Mouse (Mus musculus) MEL (cell line): ENCODE data around the gene Pomp. TPM values are rescaled to one million over a fixed set of nuclear protein-coding genes. Genes with fewer than 3 reads are reported as not detected.

Experiments used
- DNase-seq: peaks from one replicate; pipeline ENCODE4 v3.0.0; 2011; ENCODE audit warnings: low read depth, low spot score
- H3K27ac ChIP-seq: 2 replicates; pipeline ENCODE4 v1.5.1; 2012; ENCODE audit warnings: low read depth, mild to moderate bottlenecking, control low read depth, low read length, moderate library complexity; ENCODE audit not compliant: control insufficient read depth
- H3K27me3 ChIP-seq, 2 experiments: fragments of 150-350 bp in 1 of 2; sonication (generic) in 1 of 2; 2 replicates each; pipeline ENCODE4 v1.6.1; 2012; ENCODE audit warnings: low read length in 2 of 2, mild to moderate bottlenecking in 2 of 2, improper control_type of control experiment in 1 of 2, moderate library complexity in 1 of 2; ENCODE audit not compliant: insufficient read depth in 2 of 2, control insufficient read depth in 1 of 2
- H3K36me3 ChIP-seq, 2 experiments: 2 replicates each; pipeline ENCODE4 v1.6.1; 2012 to 2014; ENCODE audit warnings: low read length in 2 of 2, improper control_type of control experiment in 1 of 2, inconsistent platforms in 1 of 2, mild to moderate bottlenecking in 1 of 2; ENCODE audit not compliant: insufficient read depth in 2 of 2, control insufficient read depth in 1 of 2
- H3K4me1 ChIP-seq, 2 experiments: fragments of 150-350 bp in 1 of 2; sonication (generic) in 1 of 2; 2 replicates each; pipeline ENCODE4 v1.6.1; 2012; ENCODE audit warnings: low read length in 2 of 2, improper control_type of control experiment in 1 of 2, mild to moderate bottlenecking in 1 of 2; ENCODE audit not compliant: insufficient read depth in 2 of 2, control insufficient read depth in 1 of 2
- H3K4me3 ChIP-seq, 2 experiments: fragments of 150-350 bp in 1 of 2; sonication (generic) in 1 of 2; 2 replicates each; pipeline ENCODE4 v1.5.1; 2012; ENCODE audit warnings: low read depth in 2 of 2, low read length in 2 of 2, mild to moderate bottlenecking in 2 of 2, moderate library complexity in 2 of 2, control low read depth in 1 of 2, improper control_type of control experiment in 1 of 2; ENCODE audit not compliant: control insufficient read depth in 1 of 2, insufficient read depth in 1 of 2
- H3K79me2 ChIP-seq: 2 replicates; pipeline ENCODE4 v1.6.1; 2012; ENCODE audit warnings: mild to moderate bottlenecking, low read length, moderate library complexity; ENCODE audit not compliant: control insufficient read depth, poor library complexity, insufficient read depth
- H3K9ac ChIP-seq: 2 replicates; pipeline ENCODE4 v1.6.1; 2012; ENCODE audit warnings: low read depth, mild to moderate bottlenecking, control low read depth, low read length, moderate library complexity; ENCODE audit not compliant: control insufficient read depth, poor library complexity, severe bottlenecking
- H3K9me3 ChIP-seq: fragments of 150-350 bp; sonication (generic); replicated peaks from 2 replicates; pipeline ENCODE4 v1.6.1; 2012; ENCODE audit warnings: mild to moderate bottlenecking, low read length, improper control_type of control experiment, moderate library complexity; ENCODE audit not compliant: insufficient read depth
- BHLHE40 ChIP-seq: IDR thresholded peaks from 2 replicates; pipeline ENCODE4 v1.6.1; 2012; ENCODE audit warnings: low read depth, mild to moderate bottlenecking, inconsistent platforms, low read length, improper control_type of control experiment, borderline replicate concordance
- CHD1 ChIP-seq: IDR thresholded peaks from 2 replicates; pipeline ENCODE4 v1.6.1; 2012; ENCODE audit warnings: low read depth, mild to moderate bottlenecking, inconsistent platforms, low read length, improper control_type of control experiment
- CHD2 ChIP-seq: IDR thresholded peaks from 2 replicates; pipeline ENCODE4 v1.6.1; 2011; ENCODE audit warnings: low read length, improper control_type of control experiment
- E2F4 ChIP-seq: IDR thresholded peaks from 2 replicates; pipeline ENCODE4 v1.6.1; 2011; ENCODE audit warnings: low read depth, low read length, improper control_type of control experiment, borderline replicate concordance
- EP300 ChIP-seq, 2 experiments: IDR thresholded peaks; 2 replicates each; pipeline ENCODE4 v1.6.1; 2011; ENCODE audit warnings: improper control_type of control experiment in 2 of 2, low read length in 2 of 2, low read depth in 1 of 2, mild to moderate bottlenecking in 1 of 2
- ETS1 ChIP-seq: IDR thresholded peaks from 2 replicates; pipeline ENCODE4 v1.6.1; 2012; ENCODE audit warnings: low read depth, mild to moderate bottlenecking, inconsistent platforms, low read length, improper control_type of control experiment, moderate library complexity
- HCFC1 ChIP-seq: IDR thresholded peaks from 2 replicates; pipeline ENCODE4 v1.6.1; 2012; ENCODE audit warnings: low read depth, mild to moderate bottlenecking, inconsistent platforms, low read length, improper control_type of control experiment, moderate library complexity
- JUND ChIP-seq: IDR thresholded peaks from 2 replicates; pipeline ENCODE4 v1.6.1; 2011; ENCODE audit warnings: low read depth, mild to moderate bottlenecking, improper control_type of control experiment, low read length
- KAT2A ChIP-seq: conservative IDR thresholded peaks from 2 replicates; pipeline ENCODE4 v1.6.1; 2012; ENCODE audit warnings: low read depth, low read length, improper control_type of control experiment, inconsistent platforms
- MAFK ChIP-seq: IDR thresholded peaks from 2 replicates; pipeline ENCODE4 v1.6.1; 2011; ENCODE audit warnings: low read depth, mild to moderate bottlenecking, low read length, improper control_type of control experiment, borderline replicate concordance
- MAZ ChIP-seq: IDR thresholded peaks from 2 replicates; pipeline ENCODE4 v1.6.1; 2012; ENCODE audit warnings: low read depth, mild to moderate bottlenecking, inconsistent platforms, low read length, improper control_type of control experiment
- MEF2A ChIP-seq: IDR thresholded peaks from 2 replicates; pipeline ENCODE4 v1.6.1; 2014; ENCODE audit warnings: low read depth, mild to moderate bottlenecking, inconsistent platforms, low read length, improper control_type of control experiment; ENCODE audit not compliant: poor library complexity, insufficient replicate concordance, severe bottlenecking; ENCODE audit errors: extremely low read depth
- MXI1 ChIP-seq: IDR thresholded peaks from 2 replicates; pipeline ENCODE4 v1.6.1; 2011; ENCODE audit warnings: mild to moderate bottlenecking, low read depth, low read length, improper control_type of control experiment
- MYB ChIP-seq: IDR thresholded peaks from 2 replicates; pipeline ENCODE4 v1.6.1; 2011; ENCODE audit warnings: mild to moderate bottlenecking, low read depth, low read length, improper control_type of control experiment
- NRF1 ChIP-seq: IDR thresholded peaks from 2 replicates; pipeline ENCODE4 v1.6.1; 2014; ENCODE audit warnings: low read depth, mild to moderate bottlenecking, inconsistent platforms, low read length, improper control_type of control experiment, moderate library complexity; ENCODE audit not compliant: poor library complexity, insufficient read depth, severe bottlenecking
- POLR2AphosphoS2 ChIP-seq: IDR thresholded peaks from 2 replicates; pipeline ENCODE4 v1.6.1; 2011; ENCODE audit warnings: low read length, improper control_type of control experiment
- POLR2AphosphoS5 ChIP-seq: IDR thresholded peaks from 2 replicates; pipeline ENCODE4 v1.6.1; 2012; ENCODE audit warnings: low read depth, borderline replicate concordance, mild to moderate bottlenecking, inconsistent platforms, low read length, moderate library complexity, mixed read lengths
- SIN3A ChIP-seq: IDR thresholded peaks from 2 replicates; pipeline ENCODE4 v1.6.1; 2012; ENCODE audit warnings: low read length, improper control_type of control experiment, inconsistent platforms
- TCF12 ChIP-seq: IDR thresholded peaks from 2 replicates; pipeline ENCODE4 v1.6.1; 2014; ENCODE audit warnings: low read depth, mild to moderate bottlenecking, inconsistent platforms, low read length, improper control_type of control experiment, moderate library complexity
- UBTF ChIP-seq: IDR thresholded peaks from 2 replicates; pipeline ENCODE4 v1.6.1; 2012; ENCODE audit warnings: low read depth, mild to moderate bottlenecking, inconsistent platforms, low read length, improper control_type of control experiment, moderate library complexity, borderline replicate concordance; ENCODE audit not compliant: insufficient read depth
- USF1 ChIP-seq: IDR thresholded peaks from 2 replicates; pipeline ENCODE4 v1.6.1; 2014; ENCODE audit warnings: low read depth, mild to moderate bottlenecking, inconsistent platforms, low read length, improper control_type of control experiment, moderate library complexity
- USF2 ChIP-seq, 2 experiments: IDR thresholded peaks; 2 replicates each; pipeline ENCODE4 v1.6.1; 2011 to 2012; ENCODE audit warnings: improper control_type of control experiment in 2 of 2, low read length in 2 of 2, borderline replicate concordance in 1 of 2, inconsistent platforms in 1 of 2, low read depth in 1 of 2, mild to moderate bottlenecking in 1 of 2; ENCODE audit not compliant: insufficient read depth in 1 of 2
- ZMIZ1 ChIP-seq: IDR thresholded peaks from 2 replicates; pipeline ENCODE4 v1.6.1; 2012; ENCODE audit warnings: low read depth, mild to moderate bottlenecking, inconsistent platforms, low read length, improper control_type of control experiment, moderate library complexity
- ZNF384 ChIP-seq: IDR thresholded peaks from 2 replicates; pipeline ENCODE4 v1.6.1; 2012; ENCODE audit warnings: low read depth, mild to moderate bottlenecking, inconsistent platforms, low read length, improper control_type of control experiment
- polyA plus RNA-seq, 2 experiments: library from polyadenylated mRNA; stranded (reverse) in 1 of 2; unstranded in 1 of 2; fragments of >175 nt in 1 of 2; fragments of >200 nt in 1 of 2; gene quantifications; 2 replicates each; pipeline versions ENCODE4 v1.2.1 to v1.2.4; 2012; ENCODE audit warnings: low replicate concordance in 2 of 2, low read depth in 1 of 2; ENCODE audit not compliant: insufficient read length in 2 of 2, insufficient read depth in 1 of 2, missing spikeins in 1 of 2
- total RNA-seq: library from RNA; depleted of rRNA; stranded (reverse); fragments of 300-350 nt; gene quantifications from 2 replicates; pipeline ENCODE4 v1.2.3, GENCODE M21; 2012

Pomp gene
- total and polyA plus RNA-seq, 3 experiments = 348 to 500 TPM; not detected in 1

DNA sequence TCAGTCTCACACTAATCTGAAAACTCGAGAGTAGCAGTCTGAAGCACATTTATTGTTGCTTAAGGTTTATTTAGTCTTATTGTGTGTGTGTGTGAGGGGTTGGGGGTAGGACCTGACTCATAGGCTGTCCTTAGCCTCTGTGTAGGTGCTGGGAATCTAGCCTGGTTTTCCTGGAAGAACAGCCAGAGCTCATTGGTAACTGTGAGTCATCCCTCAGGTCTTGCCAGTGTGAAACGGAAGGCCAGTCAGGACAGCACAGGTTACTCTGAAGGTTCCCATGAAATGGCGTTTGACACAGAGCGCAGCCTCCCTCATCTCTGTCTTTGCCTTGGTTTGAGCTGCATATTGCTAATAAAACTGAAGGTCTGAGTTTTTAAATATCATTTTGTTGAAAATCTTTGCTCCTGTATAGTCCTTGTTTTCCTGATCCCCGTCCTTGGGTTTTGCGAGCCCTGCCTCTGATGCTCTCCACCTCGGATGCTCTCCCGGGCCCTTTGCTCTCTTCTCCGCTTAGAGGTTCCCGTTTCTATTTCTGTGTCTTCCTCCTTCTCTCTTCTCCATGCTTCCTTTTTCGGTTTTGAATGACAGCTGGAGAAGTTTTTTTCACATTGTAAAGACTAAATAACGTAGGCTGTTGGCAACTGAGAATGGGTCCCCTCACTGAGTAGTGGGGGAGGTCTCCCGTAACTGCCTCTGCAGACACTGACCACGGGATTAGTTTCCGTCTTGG lies 11.0 kb downstream of the Pomp start:
- Histone ChIP-seq H3K79me2 (peaks cover 7% of the 10 kb centered on the region; the same call in 1 of the 2 replicates), H3K27ac (no peak overlapping the region), H3K9ac (no peak overlapping the region), H3K27me3 (no peaks in the 10 kb centered on the region), H3K36me3 (peaks cover 0 to 30% of the 10 kb centered on the region in 2 experiments; a peak in 2 of 4 replicates), H3K4me3 (no peak overlapping the region), H3K9me3 (no peaks in the 10 kb centered on the region), H3K4me1 (no peaks in the 10 kb centered on the region)
- no peak for DNase-seq
- no peak for TF ChIP-seq TCF12
- TF ChIP-seq CHD1 = no peak
- TF ChIP-seq UBTF = no peak
- no peak for TF ChIP-seq CHD2
- no peak for TF ChIP-seq ZMIZ1
- TF ChIP-seq USF2 (IDR thresholded peaks at IDR 0.05; ENCODE audit: borderline replicate concordance in 1 of 2, insufficient read depth in 1 of 2, low read depth in 1 of 2, low read length in 2 of 2) = no peak
- no peak for TF ChIP-seq MAFK
- TF ChIP-seq MEF2A = no peak
- TF ChIP-seq NRF1 = no peak
- no peak for TF ChIP-seq E2F4
- TF ChIP-seq HCFC1 = no peak
- TF ChIP-seq EP300 (IDR thresholded peaks at IDR 0.05; ENCODE audit: low read depth in 1 of 2, low read length in 2 of 2) = no peak
- no peak for TF ChIP-seq MYB
- no peak for TF ChIP-seq KAT2A
- no peak for TF ChIP-seq USF1
- no peak for TF ChIP-seq MXI1
- no peak for TF ChIP-seq SIN3A

DNA sequence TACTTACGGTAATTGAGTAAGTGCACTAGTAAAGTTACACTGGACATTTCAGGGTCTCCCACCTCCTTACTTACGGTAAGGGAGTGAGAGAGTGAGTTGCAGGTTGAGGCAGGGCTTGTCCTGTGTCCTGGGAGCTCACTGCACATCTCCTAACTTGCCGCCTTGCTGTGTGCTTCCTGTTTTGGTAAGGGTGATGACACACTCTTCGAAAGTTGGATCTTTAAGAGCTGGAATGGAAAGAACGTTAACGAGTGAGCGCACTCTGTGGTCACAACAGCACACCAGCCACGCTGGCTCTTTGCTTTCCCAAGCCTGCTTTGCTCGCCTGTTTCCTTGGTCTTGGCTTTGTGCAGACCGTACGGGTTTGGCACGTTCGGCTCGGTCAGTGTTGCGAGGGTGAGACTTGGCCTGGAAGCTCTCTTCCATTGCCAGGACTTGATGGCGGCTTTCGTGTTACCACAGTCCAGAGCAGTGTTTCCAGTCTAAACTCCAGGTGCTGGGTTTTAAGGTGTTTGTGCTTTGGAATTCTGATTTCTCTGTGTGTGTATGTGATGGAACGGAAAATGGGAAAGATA lies 14.3 kb downstream of the Pomp start:
- DNase-seq = no peak
- H3K36me3 ChIP-seq = peaks cover 0 to 17% of the 10 kb centered on the region in 2 experiments; a peak in 2 of 4 replicates
- H3K27ac ChIP-seq = no peak overlapping the region
- H3K79me2 ChIP-seq = no peaks in the 10 kb centered on the region
- no peaks in the 10 kb centered on the region for H3K27me3 ChIP-seq
- TF ChIP-seq USF1 (no peak), MAZ (no peak), BHLHE40 (no peak), ETS1 (no peak), ZNF384 (no peak), USF2 (IDR thresholded peaks at IDR 0.05; ENCODE audit: borderline replicate concordance in 1 of 2, insufficient read depth in 1 of 2, low read depth in 1 of 2, low read length in 2 of 2) (no peak), JUND (no peak), UBTF (no peak), POLR2AphosphoS2 (no peak), ZMIZ1 (no peak), CHD2 (no peak), POLR2AphosphoS5 (no peak)
- H3K9me3 ChIP-seq = no peaks in the 10 kb centered on the region
- no peak overlapping the region for H3K9ac ChIP-seq
- no peaks in the 10 kb centered on the region for H3K4me1 ChIP-seq
- no peak overlapping the region for H3K4me3 ChIP-seq
